Comparison of ENCODE assay signal across 7 mouse cellular contexts in the genomic region with DNA sequence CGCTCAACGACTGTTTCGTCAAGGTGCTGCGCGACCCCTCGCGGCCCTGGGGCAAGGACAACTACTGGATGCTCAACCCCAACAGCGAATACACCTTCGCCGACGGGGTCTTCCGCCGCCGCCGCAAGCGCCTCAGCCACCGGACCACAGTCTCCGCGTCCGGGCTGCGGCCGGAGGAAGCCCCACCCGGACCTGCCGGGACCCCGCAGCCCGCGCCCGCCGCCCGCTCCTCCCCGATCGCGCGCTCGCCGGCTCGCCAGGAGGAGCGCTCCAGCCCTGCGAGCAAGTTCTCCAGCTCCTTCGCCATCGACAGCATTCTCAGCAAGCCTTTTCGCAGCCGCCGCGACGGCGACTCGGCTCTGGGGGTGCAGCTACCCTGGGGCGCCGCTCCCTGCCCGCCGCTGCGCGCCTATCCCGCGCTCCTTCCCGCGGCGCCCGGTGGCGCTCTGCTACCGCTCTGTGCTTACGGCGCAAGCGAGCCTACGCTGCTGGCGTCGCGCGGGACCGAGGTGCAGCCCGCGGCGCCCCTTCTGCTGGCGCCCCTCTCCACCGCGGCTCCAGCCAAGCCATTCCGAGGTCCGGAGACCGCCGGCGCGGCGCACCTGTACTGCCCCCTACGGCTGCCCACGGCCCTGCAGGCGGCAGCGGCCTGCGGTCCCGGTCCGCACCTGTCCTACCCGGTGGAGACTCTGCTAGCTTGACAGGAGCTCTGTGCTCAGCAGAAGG. TPM values are rescaled to one million over a fixed set of nuclear protein-coding genes. Genes with fewer than 3 reads are reported as not detected.
A peak's percentile ranks its signal among the peaks of the same experiment; 100 is the strongest.
DNase-seq lines count a peak whose midpoint lies in the region; ATAC-seq and TF ChIP-seq lines count a peak whose summit lies in the region.

No protein-coding gene starts in this region.

- intact Hi-C loops in left cerebral cortex, postnatal 25 days (cut with DNase I), result loop anchor here (2.0 to 5.0 kb wide), 3 partner anchors 59 to 667 kb away; no protein-coding TSS in a partner anchor

- H3K36me3 ChIP-seq in forebrain, postnatal 0 days (ENCODE audit: insufficient read depth), result no peaks in the 10 kb centered on the region
- H3K36me3 ChIP-seq in hindbrain, embryonic 14.5 days (replicated peaks; ENCODE audit: control insufficient read depth, insufficient read depth), result no peaks in the 10 kb centered on the region
- no peaks in the 10 kb centered on the region for H3K36me3 ChIP-seq in small intestine, adult 2 months (ENCODE audit: control insufficient read depth, insufficient read depth, low read length)

- H3K27me3 ChIP-seq in forebrain, postnatal 0 days (ENCODE audit: insufficient read depth, low read length), result peaks cover 86% of the 10 kb centered on the region
- peaks cover 95% of the 10 kb centered on the region for H3K27me3 ChIP-seq in hindbrain, embryonic 14.5 days (ENCODE audit: control insufficient read depth, insufficient read depth, low read length)
- peaks cover 15% of the 10 kb centered on the region for H3K27me3 ChIP-seq in small intestine, adult 2 months (ENCODE audit: control insufficient read depth, insufficient read depth, low read length)

- peaks cover 9% of the 10 kb centered on the region; the same call in 1 of the 2 replicates for H3K4me1 ChIP-seq in forebrain, postnatal 0 days (ENCODE audit: insufficient read depth)
- peaks cover 23% of the 10 kb centered on the region for H3K4me1 ChIP-seq in hindbrain, embryonic 14.5 days (replicated peaks; ENCODE audit: control insufficient read depth, insufficient read depth, low read length)
- H3K4me1 ChIP-seq in small intestine, adult 2 months (ENCODE audit: control insufficient read depth, insufficient read depth, insufficient read length, low read length), result peaks cover 6% of the 10 kb centered on the region

- H3K9ac ChIP-seq in forebrain, postnatal 0 days, result peak overlapping the region; percentile 48
- H3K9ac ChIP-seq in hindbrain, embryonic 14.5 days, result peak overlapping the region; percentile 59

- WGBS in forebrain, postnatal 0 days, result under 1% methylated on average over 90 of the region's 92 CpGs
- WGBS in hindbrain, embryonic 14.5 days, result under 1% methylated on average over 90 of the region's 92 CpGs
- under 1% methylated on average over 92 of the region's 92 CpGs for WGBS in small intestine, adult 2 months

- H3K9me3 ChIP-seq in forebrain, postnatal 0 days (ENCODE audit: low read length), result no peaks in the 10 kb centered on the region
- no peaks in the 10 kb centered on the region for H3K9me3 ChIP-seq in hindbrain, embryonic 14.5 days (ENCODE audit: control insufficient read depth, low read length)

- TF ChIP-seq CTCF in forebrain, postnatal 0 days (IDR thresholded peaks at IDR 0.05; ENCODE audit: low read depth), result peak; percentile 67
- TF ChIP-seq CTCF in small intestine, adult 2 months (IDR thresholded peaks at IDR 0.05; ENCODE audit: extremely low read depth, insufficient read length, insufficient replicate concordance, low read depth, low read length), result peak; percentile 72; the same call in 1 of the 2 replicates

- H3K27ac ChIP-seq in forebrain, postnatal 0 days (ENCODE audit: low read depth, low read length), result peak overlapping the region; percentile 45; the same call in 1 of the 2 replicates
- peak overlapping the region; percentile 57; the same call in 1 of the 2 replicates for H3K27ac ChIP-seq in hindbrain, embryonic 14.5 days
- H3K27ac ChIP-seq in small intestine, adult 2 months (ENCODE audit: insufficient read depth, low read depth, low read length), result peak overlapping the region; percentile 12; the same call in 1 of the 2 replicates

- peak; percentile 74 for DNase-seq in R1 (ENCODE audit: low read depth, low spot score)
- DNase-seq in cerebellum, adult 18-20 months, result peak; percentile 12 to 40
- DNase-seq in forebrain, postnatal 0 days, result peak; percentile 34
- DNase-seq in hindbrain, embryonic 14.5 days (ENCODE audit: low spot score), result no peak
- DNase-seq in left cerebral cortex, postnatal 25 days (ENCODE audit: low spot score in 2 of 2), result peak; percentile 5 to 16

- H3K4me2 ChIP-seq in forebrain, postnatal 0 days (ENCODE audit: low read depth), result peak overlapping the region; percentile 98
- peak overlapping the region; percentile 96 for H3K4me2 ChIP-seq in hindbrain, embryonic 14.5 days (replicated peaks)

- ATAC-seq in forebrain, postnatal 0 days, result peak; percentile 52
- ATAC-seq in hindbrain, embryonic 14.5 days (ENCODE audit: low FRiP score), result peak; percentile 74
- ATAC-seq in megakaryocyte, adult 5-6 weeks (ENCODE audit: poor library complexity, severe bottlenecking), result peak; percentile 53

- TF ChIP-seq POLR2A in small intestine, adult 2 months (IDR thresholded peaks at IDR 0.05; ENCODE audit: low read depth, low read length), result no peak

- H3K4me3 ChIP-seq in forebrain, postnatal 0 days (ENCODE audit: low read depth, low read length), result peak overlapping the region; percentile 46
- H3K4me3 ChIP-seq in hindbrain, embryonic 14.5 days (replicated peaks; ENCODE audit: low read length), result peak overlapping the region; percentile 51
- peak overlapping the region; percentile 80 for H3K4me3 ChIP-seq in small intestine, adult 2 months (ENCODE audit: low read depth, low read length)

RNA-seq across cellular contexts. Expression of a gene that starts 0.4 kb away (rescaled TPM):
- 0.69 and 2.8 TPM in 2 replicates for total RNA-seq in forebrain, postnatal 0 days (2014; rRNA removed)
- polyA plus RNA-seq in forebrain, postnatal 0 days (2015; fragmentation: Nextera tagmentation; extraction: Ambion mirVana), result not detected in 2 replicates
- not detected in 2 replicates for polyA plus RNA-seq in hindbrain, embryonic 14.5 days (2014; fragmentation: Nextera tagmentation; extraction: Ambion mirVana)
- total RNA-seq in left cerebral cortex, postnatal 25 days (2021), result under 1 TPM; 0.53 to 0.98 TPM
- 0.36 TPM in 1 of 2 replicates, not detected in the other for total RNA-seq in megakaryocyte, adult 5-6 weeks (2015)
- total RNA-seq in megakaryocyte, adult 5-6 weeks (2017), result 0.15 TPM in 1 of 2 replicates, not detected in the other
- polyA plus RNA-seq in small intestine, adult 2 months (2012; rRNA removed), result 0.56 and 0.88 TPM in 2 replicates

RNA-seq across cellular contexts. Expression of a gene that starts 3.6 kb away (rescaled TPM):
- 2.8 and 5.4 TPM in 2 replicates for total RNA-seq in forebrain, postnatal 0 days (2014; rRNA removed)
- 2.9 and 3.4 TPM in 2 replicates for polyA plus RNA-seq in forebrain, postnatal 0 days (2015; fragmentation: Nextera tagmentation; extraction: Ambion mirVana)
- 2.9 and 3.1 TPM in 2 replicates for polyA plus RNA-seq in hindbrain, embryonic 14.5 days (2014; fragmentation: Nextera tagmentation; extraction: Ambion mirVana)
- total RNA-seq in left cerebral cortex, postnatal 25 days (2021), result 1 to 10 TPM; 2.1 to 2.5 TPM
- total RNA-seq in megakaryocyte, adult 5-6 weeks (2015), result 0.16 and 0.34 TPM in 2 replicates
- total RNA-seq in megakaryocyte, adult 5-6 weeks (2017), result 0.07 and 0.16 TPM in 2 replicates
- polyA plus RNA-seq in small intestine, adult 2 months (2012; rRNA removed), result 9.2 and 59.1 TPM in 2 replicates
